Mouse (Mus musculus): ENCODE data around the gene Mgat4e. TPM values are rescaled to one million over a fixed set of nuclear protein-coding genes. Genes with fewer than 3 reads are reported as not detected.

Mgat4e gene
- total and polyA plus RNA-seq, 2 experiments from 2014 or later: not detected

- Histone ChIP-seq H3K27ac (ENCODE audit: low read depth, low read length) (no peak overlapping the region), H3K4me1 (ENCODE audit: insufficient read depth, low read length) (no peaks in the 10 kb centered on the region), H3K36me3 (ENCODE audit: insufficient read depth, low read length) (no peaks in the 10 kb centered on the region), H3K9me3 (ENCODE audit: low read length) (no peaks in the 10 kb centered on the region), H3K4me3 (ENCODE audit: low read depth, low read length) (no peak overlapping the region), H3K9ac (replicated peaks; ENCODE audit: low read length, poor library complexity, severe bottlenecking) (no peak overlapping the region), H3K27me3 (ENCODE audit: insufficient read depth, low read length) (no peaks in the 10 kb centered on the region), H3K4me2 (ENCODE audit: low read depth, low read length, poor library complexity, severe bottlenecking) (no peak overlapping the region)
- no peak for ATAC-seq (ENCODE audit: low FRiP score)
- 84% methylated on average over 6 of the region's 6 CpGs for WGBS
- no peak for DNase-seq (ENCODE audit: low spot score)
- TF ChIP-seq CTCF (IDR thresholded peaks at IDR 0.05): no peak
Observed at GRCm38 (mm10) chr1:134577384-134578120, 28.1 kb upstream of the Mgat4e start.

- Histone ChIP-seq H3K9ac (replicated peaks; ENCODE audit: low read length, poor library complexity, severe bottlenecking) (no peak overlapping the region), H3K27ac (ENCODE audit: low read depth, low read length) (no peak overlapping the region), H3K9me3 (ENCODE audit: low read length) (no peaks in the 10 kb centered on the region), H3K4me2 (ENCODE audit: low read depth, low read length, poor library complexity, severe bottlenecking) (no peak overlapping the region), H3K4me1 (ENCODE audit: insufficient read depth, low read length) (no peaks in the 10 kb centered on the region), H3K4me3 (ENCODE audit: low read depth, low read length) (no peak overlapping the region), H3K36me3 (ENCODE audit: insufficient read depth, low read length) (no peaks in the 10 kb centered on the region), H3K27me3 (ENCODE audit: insufficient read depth, low read length) (no peaks in the 10 kb centered on the region)
- 78% methylated on average over 5 of the region's 5 CpGs for WGBS
- DNase-seq (ENCODE audit: low spot score): no peak
- no peak for TF ChIP-seq CTCF (IDR thresholded peaks at IDR 0.05)
- ATAC-seq (ENCODE audit: low FRiP score): no peak
Observed at GRCm38 (mm10) chr1:134573932-134574315, 24.4 kb upstream of the Mgat4e start.

GRCm38 (mm10) chr1:134573300-134573931 is 23.9 kb upstream of the Mgat4e start:
- Histone ChIP-seq H3K27me3 (ENCODE audit: insufficient read depth, low read length) (no peaks in the 10 kb centered on the region), H3K4me3 (ENCODE audit: low read depth, low read length) (no peak overlapping the region), H3K4me2 (ENCODE audit: low read depth, low read length, poor library complexity, severe bottlenecking) (no peak overlapping the region), H3K4me1 (ENCODE audit: insufficient read depth, low read length) (no peaks in the 10 kb centered on the region), H3K9ac (replicated peaks; ENCODE audit: low read length, poor library complexity, severe bottlenecking) (no peak overlapping the region), H3K36me3 (ENCODE audit: insufficient read depth, low read length) (no peaks in the 10 kb centered on the region), H3K9me3 (ENCODE audit: low read length) (no peaks in the 10 kb centered on the region), H3K27ac (ENCODE audit: low read depth, low read length) (no peak overlapping the region)
- ATAC-seq (ENCODE audit: low FRiP score) (no peak), DNase-seq (ENCODE audit: low spot score) (no peak)
- no peak for TF ChIP-seq CTCF (IDR thresholded peaks at IDR 0.05)
- WGBS: 85% methylated on average over 1 of the region's 1 CpGs

GRCm38 (mm10) chr1:134570631-134571030 is 21.1 kb upstream of the Mgat4e start:
- WGBS: 39% methylated on average over 3 of the region's 3 CpGs
- ATAC-seq (ENCODE audit: low FRiP score) (no peak), DNase-seq (ENCODE audit: low spot score) (no peak)
- Histone ChIP-seq H3K36me3 (ENCODE audit: insufficient read depth, low read length) (no peaks in the 10 kb centered on the region), H3K4me3 (ENCODE audit: low read depth, low read length) (no peak overlapping the region), H3K27ac (ENCODE audit: low read depth, low read length) (no peak overlapping the region), H3K4me1 (ENCODE audit: insufficient read depth, low read length) (no peaks in the 10 kb centered on the region), H3K4me2 (ENCODE audit: low read depth, low read length, poor library complexity, severe bottlenecking) (no peak overlapping the region), H3K9ac (replicated peaks; ENCODE audit: low read length, poor library complexity, severe bottlenecking) (no peak overlapping the region), H3K27me3 (ENCODE audit: insufficient read depth, low read length) (no peaks in the 10 kb centered on the region), H3K9me3 (ENCODE audit: low read length) (no peaks in the 10 kb centered on the region)
- no peak for TF ChIP-seq CTCF (IDR thresholded peaks at IDR 0.05)

GRCm38 (mm10) chr1:134570171-134570570 is 20.7 kb upstream of the Mgat4e start:
- H3K27ac ChIP-seq (ENCODE audit: low read depth, low read length): no peak overlapping the region
- H3K4me2 ChIP-seq (ENCODE audit: low read depth, low read length, poor library complexity, severe bottlenecking): no peak overlapping the region
- H3K27me3 ChIP-seq (ENCODE audit: insufficient read depth, low read length): no peaks in the 10 kb centered on the region
- DNase-seq (ENCODE audit: low spot score) (no peak), ATAC-seq (ENCODE audit: low FRiP score) (no peak)
- no peaks in the 10 kb centered on the region for H3K36me3 ChIP-seq (ENCODE audit: insufficient read depth, low read length)
- no peak for TF ChIP-seq CTCF (IDR thresholded peaks at IDR 0.05)
- WGBS: 93% methylated on average over 9 of the region's 9 CpGs
- H3K4me1 ChIP-seq (ENCODE audit: insufficient read depth, low read length): no peaks in the 10 kb centered on the region
- no peak overlapping the region for H3K9ac ChIP-seq (replicated peaks; ENCODE audit: low read length, poor library complexity, severe bottlenecking)
- no peaks in the 10 kb centered on the region for H3K9me3 ChIP-seq (ENCODE audit: low read length)
- no peak overlapping the region for H3K4me3 ChIP-seq (ENCODE audit: low read depth, low read length)

- H3K4me2 ChIP-seq (ENCODE audit: low read depth, low read length, poor library complexity, severe bottlenecking): no peak overlapping the region
- H3K27ac ChIP-seq (ENCODE audit: low read depth, low read length): no peak overlapping the region
- no peak overlapping the region for H3K4me3 ChIP-seq (ENCODE audit: low read depth, low read length)
- no peaks in the 10 kb centered on the region for H3K36me3 ChIP-seq (ENCODE audit: insufficient read depth, low read length)
- WGBS: 19% methylated on average over 1 of the region's 1 CpGs
- peaks cover 5% of the 10 kb centered on the region; the same call in 1 of the 2 replicates for H3K4me1 ChIP-seq (ENCODE audit: insufficient read depth, low read length)
- no peak for ATAC-seq (ENCODE audit: low FRiP score)
- no peaks in the 10 kb centered on the region for H3K9me3 ChIP-seq (ENCODE audit: low read length)
- TF ChIP-seq CTCF (IDR thresholded peaks at IDR 0.05): no peak
- no peak for DNase-seq (ENCODE audit: low spot score)
- H3K9ac ChIP-seq (replicated peaks; ENCODE audit: low read length, poor library complexity, severe bottlenecking): no peak overlapping the region
- no peaks in the 10 kb centered on the region for H3K27me3 ChIP-seq (ENCODE audit: insufficient read depth, low read length)
Observed at GRCm38 (mm10) chr1:134567511-134567910, 18.0 kb upstream of the Mgat4e start.

All from midbrain, postnatal 0 days (tissue).